Mouse (Mus musculus) neural tube, embryonic 12.5 days (tissue): ENCODE data around the gene Syt2. TPM values are rescaled to one million over a fixed set of nuclear protein-coding genes. Genes with fewer than 3 reads are reported as not detected.
A peak's percentile ranks its signal among the peaks of the same experiment; 100 is the strongest.

Experiments used
- ATAC-seq: fragments of 200-750 bp; cut with Nextera tagmentation; 2 replicates; pipeline ENCODE4 v1.8.0; 2017; ENCODE audit warnings: low read depth, mild to moderate bottlenecking, moderate TSS enrichment, moderate library complexity; ENCODE audit not compliant: low FRiP score
- H3K27ac ChIP-seq: fragments of 300-500 bp; sonication (generic); 2 replicates; pipeline ENCODE4 v1.5.1; 2016
- H3K27me3 ChIP-seq: fragments of 300-500 bp; sonication (generic); replicated peaks from 2 replicates; pipeline ENCODE4 v1.6.1; 2016; ENCODE audit warnings: mild to moderate bottlenecking
- H3K36me3 ChIP-seq: fragments of 300-500 bp; sonication (generic); 2 replicates; pipeline ENCODE4 v1.6.1; 2016; ENCODE audit warnings: mild to moderate bottlenecking
- H3K4me1 ChIP-seq: fragments of 300-500 bp; sonication (generic); 2 replicates; pipeline ENCODE4 v1.6.1; 2016
- H3K4me2 ChIP-seq: fragments of 300-500 bp; sonication (generic); replicated peaks from 2 replicates; pipeline ENCODE4 v1.6.1; 2016; ENCODE audit warnings: mild to moderate bottlenecking
- H3K4me3 ChIP-seq: fragments of 300-500 bp; sonication (generic); 2 replicates; pipeline ENCODE4 v1.5.1; 2016
- H3K9ac ChIP-seq: fragments of 300-500 bp; sonication (generic); 2 replicates; pipeline ENCODE4 v1.6.1; 2016; ENCODE audit warnings: mild to moderate bottlenecking
- H3K9me3 ChIP-seq: fragments of 300-500 bp; sonication (generic); 2 replicates; pipeline ENCODE4 v1.6.1; 2016; ENCODE audit warnings: mild to moderate bottlenecking
- WGBS: fragments of 180-500 bp; shearing (Covaris S2); methylation state at CpG from one replicate; pipeline ENCODE4 v1.1.7; 2016; 5-methylcytosine and 5-hydroxymethylcytosine counted together
- polyA plus RNA-seq: library from polyadenylated mRNA; unstranded; fragments of >200 nt; fragmentation: Nextera tagmentation; extraction: Ambion mirVana; gene quantifications from 2 replicates; pipeline ENCODE4 v1.2.1, GENCODE M21; 2016

Syt2 gene
- polyA plus RNA-seq, 1 experiment from 2014 or later: 9.8 TPM

- H3K4me1 ChIP-seq: peaks cover 7% of the 10 kb centered on the region
- H3K27ac ChIP-seq: no peak overlapping the region
- 87% methylated on average over 4 of the region's 4 CpGs for WGBS
- ATAC-seq: no peak
- no peaks in the 10 kb centered on the region for H3K27me3 ChIP-seq
- no peaks in the 10 kb centered on the region for H3K9me3 ChIP-seq
- H3K4me2 ChIP-seq: no peak overlapping the region
- no peak overlapping the region for H3K9ac ChIP-seq
- no peaks in the 10 kb centered on the region for H3K36me3 ChIP-seq
- H3K4me3 ChIP-seq: no peak overlapping the region
Measured at GRCm38 (mm10) chr1:134697073-134697472, 50.6 kb downstream of the Syt2 start.

GRCm38 (mm10) chr1:134697522-134698250 lies 51.2 kb downstream of the Syt2 start:
- Histone ChIP-seq H3K4me3 (no peak overlapping the region), H3K27me3 (no peaks in the 10 kb centered on the region), H3K27ac (no peak overlapping the region), H3K9ac (no peak overlapping the region), H3K36me3 (no peaks in the 10 kb centered on the region), H3K4me1 (peaks cover 7% of the 10 kb centered on the region), H3K9me3 (no peaks in the 10 kb centered on the region), H3K4me2 (no peak overlapping the region)
- no peak for ATAC-seq
- WGBS: 85% methylated on average over 17 of the region's 17 CpGs

GRCm38 (mm10) chr1:134698486-134698885 lies 52.0 kb downstream of the Syt2 start:
- Histone ChIP-seq H3K4me3 (no peak overlapping the region), H3K36me3 (no peaks in the 10 kb centered on the region), H3K9ac (no peak overlapping the region), H3K4me1 (peaks cover 7% of the 10 kb centered on the region), H3K4me2 (no peak overlapping the region), H3K27ac (no peak overlapping the region), H3K27me3 (no peaks in the 10 kb centered on the region), H3K9me3 (no peaks in the 10 kb centered on the region)
- WGBS: 80% methylated on average over 5 of the region's 5 CpGs
- ATAC-seq: no peak

GRCm38 (mm10) chr1:134699390-134699789 lies 52.9 kb downstream of the Syt2 start:
- Histone ChIP-seq H3K4me1 (peaks cover 7% of the 10 kb centered on the region), H3K4me2 (no peak overlapping the region), H3K4me3 (no peak overlapping the region), H3K27me3 (no peaks in the 10 kb centered on the region), H3K36me3 (no peaks in the 10 kb centered on the region), H3K9me3 (no peaks in the 10 kb centered on the region), H3K27ac (no peak overlapping the region), H3K9ac (no peak overlapping the region)
- no peak for ATAC-seq
- WGBS: 69% methylated on average over 9 of the region's 9 CpGs

- Histone ChIP-seq H3K27me3 (no peaks in the 10 kb centered on the region), H3K9me3 (no peaks in the 10 kb centered on the region), H3K9ac (no peak overlapping the region), H3K4me1 (peaks cover 12% of the 10 kb centered on the region), H3K4me3 (no peak overlapping the region), H3K4me2 (no peak overlapping the region), H3K36me3 (no peaks in the 10 kb centered on the region), H3K27ac (no peak overlapping the region)
- ATAC-seq: no peak
- 30% methylated on average over 2 of the region's 2 CpGs for WGBS
Measured at GRCm38 (mm10) chr1:134700151-134700550, 53.7 kb downstream of the Syt2 start.

- Histone ChIP-seq H3K9ac (no peak overlapping the region), H3K4me1 (peaks cover 12% of the 10 kb centered on the region), H3K4me3 (no peak overlapping the region), H3K4me2 (no peak overlapping the region), H3K27ac (no peak overlapping the region), H3K36me3 (no peaks in the 10 kb centered on the region), H3K27me3 (no peaks in the 10 kb centered on the region), H3K9me3 (no peaks in the 10 kb centered on the region)
- 39% methylated on average over 5 of the region's 5 CpGs for WGBS
- ATAC-seq: no peak
Measured at GRCm38 (mm10) chr1:134700634-134701033, 54.2 kb downstream of the Syt2 start.

- peaks cover 5% of the 10 kb centered on the region; the same call in 1 of the 2 replicates for H3K27me3 ChIP-seq
- H3K4me1 ChIP-seq: peaks cover 12% of the 10 kb centered on the region
- H3K27ac ChIP-seq: no peak overlapping the region
- H3K9ac ChIP-seq: no peak overlapping the region
- H3K4me2 ChIP-seq: no peak overlapping the region
- no peak for ATAC-seq
- H3K4me3 ChIP-seq: no peak overlapping the region
- H3K36me3 ChIP-seq: no peaks in the 10 kb centered on the region
- whole genome bisulfite sequencing: 34% methylated on average over 6 of the region's 6 CpGs
- no peaks in the 10 kb centered on the region for H3K9me3 ChIP-seq
Measured at GRCm38 (mm10) chr1:134701191-134701590, 54.7 kb downstream of the Syt2 start.

GRCm38 (mm10) chr1:134703232-134703631 lies 56.8 kb downstream of the Syt2 start:
- Histone ChIP-seq H3K4me2 (no peak overlapping the region), H3K4me1 (peaks cover 14% of the 10 kb centered on the region), H3K4me3 (no peak overlapping the region), H3K9ac (no peak overlapping the region), H3K27me3 (peaks cover 24% of the 10 kb centered on the region), H3K9me3 (no peaks in the 10 kb centered on the region), H3K27ac (no peak overlapping the region), H3K36me3 (no peaks in the 10 kb centered on the region)
- ATAC-seq: no peak
- WGBS: 95% methylated on average over 2 of the region's 2 CpGs

- H3K9ac ChIP-seq: no peak overlapping the region
- WGBS: 34% methylated on average over 22 of the region's 22 CpGs
- H3K4me1 ChIP-seq: peaks cover 27% of the 10 kb centered on the region
- H3K27ac ChIP-seq: no peak overlapping the region
- no peaks in the 10 kb centered on the region for H3K9me3 ChIP-seq
- no peak for ATAC-seq
- H3K27me3 ChIP-seq: peaks cover 28% of the 10 kb centered on the region
- no peaks in the 10 kb centered on the region for H3K36me3 ChIP-seq
- H3K4me2 ChIP-seq: no peak overlapping the region
- no peak overlapping the region for H3K4me3 ChIP-seq
Measured at GRCm38 (mm10) chr1:134704396-134705306, 58.2 kb downstream of the Syt2 start.

GRCm38 (mm10) chr1:134706549-134706948 lies 60.1 kb downstream of the Syt2 start:
- Histone ChIP-seq H3K36me3 (no peaks in the 10 kb centered on the region), H3K4me1 (peaks cover 36% of the 10 kb centered on the region), H3K4me3 (no peak overlapping the region), H3K9me3 (no peaks in the 10 kb centered on the region), H3K4me2 (no peak overlapping the region), H3K27me3 (peaks cover 42% of the 10 kb centered on the region), H3K27ac (no peak overlapping the region), H3K9ac (no peak overlapping the region)
- WGBS: 55% methylated on average over 2 of the region's 2 CpGs
- no peak for ATAC-seq

GRCm38 (mm10) chr1:134707516-134707915 lies 61.0 kb downstream of the Syt2 start:
- H3K9me3 ChIP-seq: no peaks in the 10 kb centered on the region
- H3K9ac ChIP-seq: no peak overlapping the region
- no peak overlapping the region for H3K4me2 ChIP-seq
- peaks cover 42% of the 10 kb centered on the region for H3K27me3 ChIP-seq
- no peaks in the 10 kb centered on the region for H3K36me3 ChIP-seq
- 81% methylated on average over 3 of the region's 3 CpGs for WGBS
- H3K4me3 ChIP-seq: no peak overlapping the region
- H3K4me1 ChIP-seq: peaks cover 36% of the 10 kb centered on the region
- no peak overlapping the region for H3K27ac ChIP-seq
- ATAC-seq: no peak

- ATAC-seq: peak; percentile 1; the same call in 1 of the 2 replicates
- peak overlapping the region; percentile 51 for H3K4me3 ChIP-seq
- peak overlapping the region; percentile 96 for H3K4me2 ChIP-seq
- H3K4me1 ChIP-seq: peaks cover 38% of the 10 kb centered on the region
- no peak overlapping the region for H3K27ac ChIP-seq
- 15% methylated on average over 8 of the region's 8 CpGs for WGBS
- H3K27me3 ChIP-seq: peaks cover 42% of the 10 kb centered on the region
- no peaks in the 10 kb centered on the region for H3K9me3 ChIP-seq
- H3K36me3 ChIP-seq: no peaks in the 10 kb centered on the region
- H3K9ac ChIP-seq: peak overlapping the region; percentile 63
Measured at GRCm38 (mm10) chr1:134708274-134708673, 61.8 kb downstream of the Syt2 start.
